Mouse (Mus musculus) neutrophil, adult 65 days (primary cell): ENCODE results near the gene Smc1a. TPM values are rescaled to one million over a fixed set of nuclear protein-coding genes. Genes with fewer than 3 reads are reported as not detected.

Experiments used
- total RNA-seq: library from RNA; stranded (reverse); gene quantifications from 2 replicates; pipeline ENCODE4 v1.2.4, GENCODE M21; 2023

Gene Smc1a
- total RNA-seq: 99.3 and 118 TPM in 2 replicates

GRCm38 (mm10) chrX:152016151-152017145 lies at the start of gene Smc1a, which contains the start of gene Ribc1:
Gene Smc1a (plus strand): TSS chrX:152016428.
Gene Ribc1 (minus strand): TSS chrX:152016295.

GRCm38 (mm10) chrX:152001737-152002710 lies 14.2 kb upstream of the Smc1a start, which contains the start of gene Hsd17b10:
Gene Hsd17b10 (plus strand): TSS chrX:152001845.

Other genes with a start within 250 kb of the Smc1a start
- gene Huwe1, start 215.6 kb upstream of the Smc1a start, total RNA-seq: 89.0 and 154 TPM in 2 replicates
- 28.7 and 37.9 TPM in 2 replicates for gene Hsd17b10, start 14.6 kb upstream of the Smc1a start, total RNA-seq
- 0.41 and 0.95 TPM in 2 replicates for gene Ribc1, start 133 bp upstream of the Smc1a start, total RNA-seq
- 4.7 and 5.1 TPM in 2 replicates for gene Iqsec2, start 127.8 kb downstream of the Smc1a start, total RNA-seq
- gene Kdm5c, start 216.6 kb downstream of the Smc1a start, total RNA-seq: 71.6 and 101 TPM in 2 replicates